Mouse (Mus musculus) hindbrain, postnatal 0 days (tissue): ENCODE data around the gene Trmt2a. TPM values are rescaled to one million over a fixed set of nuclear protein-coding genes. Genes with fewer than 3 reads are reported as not detected.
A peak's percentile ranks its signal among the peaks of the same experiment; 100 is the strongest.

Source experiments
- ATAC-seq: fragments of 200-750 bp; cut with Nextera tagmentation; 2 replicates; pipeline ENCODE4 v1.8.0; 2017; ENCODE audit warnings: mild to moderate bottlenecking, moderate TSS enrichment, moderate library complexity
- DNase-seq: peaks from one replicate; pipeline ENCODE4 v3.0.0-alpha.2; 2015; ENCODE audit warnings: low spot score
- H3K27ac ChIP-seq: fragments of 300-500 bp; sonication (generic); 2 replicates; pipeline ENCODE4 v1.5.1; 2014; ENCODE audit warnings: mild to moderate bottlenecking
- H3K27me3 ChIP-seq: fragments of 300-500 bp; sonication (generic); 2 replicates; pipeline ENCODE4 v1.6.1; 2014; ENCODE audit warnings: low read length, mixed read lengths; ENCODE audit not compliant: insufficient read depth
- H3K36me3 ChIP-seq: fragments of 300-500 bp; sonication (generic); 2 replicates; pipeline ENCODE4 v1.6.1; 2014; ENCODE audit warnings: low read length, mixed read lengths; ENCODE audit not compliant: insufficient read depth
- H3K4me1 ChIP-seq: fragments of 300-500 bp; sonication (generic); 2 replicates; pipeline ENCODE4 v1.6.1; 2014; ENCODE audit warnings: antibody characterized with exemption, low read length, mixed read lengths; ENCODE audit not compliant: insufficient read depth
- H3K4me2 ChIP-seq: fragments of 300-500 bp; sonication (generic); 2 replicates; pipeline ENCODE4 v1.6.1; 2014; ENCODE audit warnings: low read depth, mild to moderate bottlenecking, low read length, moderate library complexity, mixed read lengths
- H3K4me3 ChIP-seq: fragments of 300-500 bp; sonication (generic); 2 replicates; pipeline ENCODE4 v1.5.1; 2014; ENCODE audit warnings: low read length
- H3K9ac ChIP-seq: fragments of 300-500 bp; sonication (generic); replicated peaks from 2 replicates; pipeline ENCODE4 v1.6.1; 2014; ENCODE audit warnings: mild to moderate bottlenecking, low read length, moderate library complexity, mixed read lengths
- H3K9me3 ChIP-seq: fragments of 300-500 bp; sonication (generic); 2 replicates; pipeline ENCODE4 v1.6.1; 2016; ENCODE audit warnings: low read length, mixed read lengths
- CTCF ChIP-seq: IDR thresholded peaks from 2 replicates; pipeline ENCODE4 v1.5.1; 2016; ENCODE audit warnings: antibody characterized with exemption, control low read depth, low read depth
- WGBS: fragments of 180-500 bp; shearing (Covaris S2); extraction: QIAGEN DNeasy Blood & Tissue Kit; methylation state at CpG from one replicate; pipeline ENCODE4 v1.1.7; 2014; 5-methylcytosine and 5-hydroxymethylcytosine counted together
- polyA plus RNA-seq: library from polyadenylated mRNA; unstranded; fragments of >200 nt; fragmentation: Nextera tagmentation; extraction: Ambion mirVana; gene quantifications from 2 replicates; pipeline ENCODE4 v1.2.1, GENCODE M21; 2015
- total RNA-seq: library from RNA; depleted of rRNA; stranded (reverse); fragments of >200 nt; gene quantifications from 2 replicates; pipeline ENCODE4 v1.2.3, GENCODE M21; 2014

The Trmt2a gene
- total and polyA plus RNA-seq, 2 experiments from 2014 or later: 61.4 to 67.8 TPM

- H3K9ac ChIP-seq: no peak overlapping the region
- WGBS: 91% methylated on average over 6 of the region's 6 CpGs
- H3K27ac ChIP-seq: no peak overlapping the region
- H3K4me2 ChIP-seq: no peak overlapping the region
- DNase-seq: no peak
- H3K27me3 ChIP-seq: no peaks in the 10 kb centered on the region
- TF ChIP-seq CTCF: no peak
- ATAC-seq: no peak
- peaks cover 25% of the 10 kb centered on the region for H3K4me1 ChIP-seq
- no peak overlapping the region for H3K4me3 ChIP-seq
- peaks cover 27% of the 10 kb centered on the region for H3K36me3 ChIP-seq
- H3K9me3 ChIP-seq: no peaks in the 10 kb centered on the region
Measured at GRCm38 (mm10) chr16:18230617-18231016, 17.9 kb upstream of the Trmt2a start.

GRCm38 (mm10) chr16:18231047-18231446 is 17.4 kb upstream of the Trmt2a start:
- WGBS: 82% methylated on average over 3 of the region's 3 CpGs
- H3K9me3 ChIP-seq: no peaks in the 10 kb centered on the region
- DNase-seq: no peak

GRCm38 (mm10) chr16:18231451-18231850 is 17.0 kb upstream of the Trmt2a start:
- Histone ChIP-seq H3K4me1 (peaks cover 31% of the 10 kb centered on the region), H3K27ac (no peak overlapping the region), H3K9me3 (no peaks in the 10 kb centered on the region), H3K4me3 (no peak overlapping the region), H3K27me3 (no peaks in the 10 kb centered on the region), H3K9ac (no peak overlapping the region), H3K36me3 (peaks cover 18% of the 10 kb centered on the region), H3K4me2 (no peak overlapping the region)
- no peak for ATAC-seq
- no peak for TF ChIP-seq CTCF
- DNase-seq: no peak
- 86% methylated on average over 4 of the region's 4 CpGs for WGBS

More at GRCm38 (mm10) chr16:18231047-18231446, 17.4 kb upstream of the Trmt2a start:
- no peak for TF ChIP-seq CTCF
- Histone ChIP-seq H3K4me3 (no peak overlapping the region), H3K27me3 (no peaks in the 10 kb centered on the region), H3K9ac (no peak overlapping the region), H3K4me2 (no peak overlapping the region), H3K27ac (no peak overlapping the region), H3K4me1 (peaks cover 28% of the 10 kb centered on the region), H3K36me3 (peaks cover 22% of the 10 kb centered on the region)
- no peak for ATAC-seq

- no peak for TF ChIP-seq CTCF
- H3K4me1 ChIP-seq: peaks cover 31% of the 10 kb centered on the region
- WGBS: 54% methylated on average over 1 of the region's 1 CpGs
- H3K9me3 ChIP-seq: no peaks in the 10 kb centered on the region
- no peak for DNase-seq
- H3K36me3 ChIP-seq: peaks cover 6% of the 10 kb centered on the region; the same call in 1 of the 2 replicates
- no peak overlapping the region for H3K9ac ChIP-seq
- H3K27me3 ChIP-seq: no peaks in the 10 kb centered on the region
- no peak for ATAC-seq
- no peak overlapping the region for H3K4me3 ChIP-seq
- H3K27ac ChIP-seq: no peak overlapping the region
- peak overlapping the region; percentile 85 for H3K4me2 ChIP-seq
Measured at GRCm38 (mm10) chr16:18233451-18233850, 15.0 kb upstream of the Trmt2a start.

GRCm38 (mm10) chr16:18233919-18234670 is 14.4 kb upstream of the Trmt2a start:
- Histone ChIP-seq H3K36me3 (peaks cover 10% of the 10 kb centered on the region), H3K27me3 (no peaks in the 10 kb centered on the region), H3K4me2 (peak overlapping the region; percentile 85), H3K27ac (peak overlapping the region; percentile 92), H3K9ac (peak overlapping the region; percentile 82), H3K4me3 (peak overlapping the region; percentile 63), H3K9me3 (no peaks in the 10 kb centered on the region), H3K4me1 (peaks cover 29% of the 10 kb centered on the region)
- 15% methylated on average over 13 of the region's 13 CpGs for WGBS
- no peak for TF ChIP-seq CTCF
- ATAC-seq (peak; percentile 16; the same call in 1 of the 2 replicates), DNase-seq (no peak)

- H3K4me1 ChIP-seq: peaks cover 21% of the 10 kb centered on the region
- peaks cover 14% of the 10 kb centered on the region for H3K36me3 ChIP-seq
- TF ChIP-seq CTCF: no peak
- no peaks in the 10 kb centered on the region for H3K9me3 ChIP-seq
- 1% methylated on average over 61 of the region's 79 CpGs for WGBS
- DNase-seq: peak; percentile 89
- H3K27ac ChIP-seq: peak within 1 kb of the TSS; percentile 92
- peak; percentile 83 for ATAC-seq
- no peaks in the 10 kb centered on the region for H3K27me3 ChIP-seq
- H3K4me3 ChIP-seq: peak within 1 kb of the TSS; percentile 63
- H3K9ac ChIP-seq: peak within 1 kb of the TSS; percentile 82
- peak within 1 kb of the TSS; percentile 85 for H3K4me2 ChIP-seq
Measured at GRCm38 (mm10) chr16:18234671-18235388, 13.6 kb upstream of the Trmt2a start, which contains the start of gene Zdhhc8. Zdhhc8 (minus strand) TSS chr16:18235136.
